Mouse (Mus musculus) cerebellum, postnatal 14 days (tissue): ENCODE measurements around the gene Dek.

Experiments
- DNase-seq, 2 experiments: peaks; one replicate each; pipeline ENCODE4 v3.0.0; 2021; ENCODE audit warnings: mixed read lengths in 2 of 2

Gene Dek

DNA sequence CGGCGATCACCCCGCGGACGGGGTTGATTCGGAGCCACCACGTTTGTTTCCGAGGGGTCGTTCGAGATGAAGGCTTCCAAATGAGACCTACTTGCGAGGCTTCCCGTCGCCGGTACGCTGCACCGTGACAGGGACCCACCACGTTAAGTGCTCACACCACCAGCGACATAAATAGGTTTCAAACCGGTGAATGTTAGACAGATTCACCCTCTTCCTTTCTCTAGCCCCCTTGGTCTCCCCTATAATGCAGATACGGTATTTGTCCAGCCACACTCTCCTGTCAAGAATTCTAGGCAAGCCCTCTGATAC lies 533 bp upstream of the Dek start:
- no peak for DNase-seq

DNA sequence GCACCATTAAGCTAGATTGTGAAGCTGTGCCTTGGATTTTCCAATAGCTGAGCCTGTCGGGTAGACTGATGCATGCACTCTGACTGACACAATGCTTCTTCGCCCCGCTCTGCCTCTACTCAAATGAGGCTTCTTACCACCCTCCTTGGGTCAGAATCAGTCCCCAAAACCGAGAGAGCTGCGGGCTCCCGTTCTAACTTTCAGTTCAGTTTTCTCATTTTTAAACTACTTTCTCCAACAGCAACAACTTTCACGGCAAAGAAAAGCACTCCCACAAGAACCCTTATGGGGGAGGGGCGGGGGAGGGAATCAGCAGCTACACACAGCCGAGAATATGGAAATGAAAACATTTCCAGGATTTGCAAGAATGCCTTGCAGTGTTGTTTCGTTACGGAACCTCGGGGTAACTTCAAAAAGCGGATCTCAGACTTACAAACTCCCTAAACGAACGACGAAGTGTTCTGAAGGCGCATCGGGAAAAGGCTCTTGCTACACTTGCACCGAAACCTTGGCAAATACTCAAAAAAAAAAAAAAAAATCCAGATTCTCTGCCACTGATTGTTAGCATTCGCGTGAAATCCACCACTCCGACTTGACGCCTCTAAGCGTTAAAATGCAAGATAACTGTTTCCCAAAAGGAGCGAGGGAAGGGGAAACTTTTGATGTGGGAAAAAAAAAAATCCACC lies 1.0 kb downstream of the Dek start:
- peak; percentile 43 to 55 for DNase-seq

DNA sequence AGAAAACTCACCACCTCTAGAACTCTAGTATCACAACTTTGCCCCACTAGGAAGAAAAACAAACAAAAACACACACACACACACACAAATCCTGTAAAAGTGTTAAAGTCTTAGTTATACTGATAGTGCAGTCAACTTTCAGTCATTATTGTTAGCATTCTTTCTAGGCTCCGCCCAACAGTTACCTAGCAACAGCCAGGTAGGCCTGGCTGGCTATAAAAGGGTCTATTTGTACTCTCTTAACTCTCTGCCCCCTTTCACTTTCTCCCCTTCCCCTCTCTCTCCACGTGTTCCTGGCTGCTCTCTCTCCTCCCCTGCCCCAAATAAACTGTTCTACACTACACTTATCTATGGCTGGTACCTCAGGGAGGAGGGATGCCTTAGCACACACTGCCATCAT lies 1.9 kb downstream of the Dek start:
- no peak for DNase-seq

DNA sequence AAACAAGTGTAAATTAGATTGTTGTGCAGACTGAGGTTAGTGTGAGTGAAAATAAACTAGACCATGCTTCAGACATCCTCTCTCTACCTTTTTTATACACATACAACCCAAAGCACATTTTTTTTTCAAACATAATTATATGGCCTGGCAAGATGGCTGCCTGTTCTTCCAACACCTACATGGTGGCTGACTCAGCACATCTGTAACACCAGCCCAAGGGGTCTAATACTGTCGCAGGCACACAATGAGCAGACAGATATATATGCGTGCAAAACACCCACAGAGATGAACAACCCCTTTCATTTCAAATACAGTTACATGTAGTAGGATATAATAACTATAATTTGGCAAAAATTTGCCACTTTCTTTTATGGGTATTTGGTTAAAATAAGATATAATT lies 5.4 kb downstream of the Dek start:
- no peak for DNase-seq

DNA sequence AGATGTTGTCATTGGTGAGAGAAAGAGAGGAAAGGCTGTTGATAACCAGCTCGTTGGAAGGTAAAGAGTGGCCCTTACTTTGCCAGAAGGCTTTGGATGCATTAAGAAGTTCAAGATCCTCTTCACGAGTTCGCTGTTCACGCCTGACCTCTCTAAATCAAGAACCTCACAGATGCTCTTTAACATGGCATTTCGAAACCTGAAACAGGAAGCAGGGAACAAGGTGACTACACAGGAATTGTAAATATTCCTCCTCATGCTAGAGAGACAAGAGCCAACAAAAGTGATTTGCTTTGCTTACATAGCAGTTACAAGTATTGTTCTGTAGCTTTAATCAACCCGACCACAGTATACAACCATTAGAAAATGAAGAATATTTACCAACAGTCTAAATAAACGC lies 6.7 kb downstream of the Dek start:
- DNase-seq, result no peak

DNA sequence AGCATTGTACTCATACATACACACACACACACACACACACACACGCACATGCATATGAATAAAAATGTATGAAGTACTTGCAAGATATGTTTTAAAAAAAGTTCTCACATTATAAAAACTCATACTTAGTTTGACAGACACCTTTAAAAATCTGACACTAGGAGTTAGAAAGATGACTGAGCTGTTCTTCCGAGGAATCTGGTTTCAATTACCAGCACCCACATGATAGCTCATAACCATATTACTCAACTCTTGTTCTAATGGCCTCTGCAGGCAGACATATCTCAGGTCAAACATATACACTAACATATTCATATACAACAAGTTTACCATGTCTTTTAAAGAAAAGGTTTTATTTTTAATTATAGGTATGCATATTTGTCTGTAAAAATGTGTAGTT lies 9.4 kb downstream of the Dek start:
- no peak for DNase-seq

DNA sequence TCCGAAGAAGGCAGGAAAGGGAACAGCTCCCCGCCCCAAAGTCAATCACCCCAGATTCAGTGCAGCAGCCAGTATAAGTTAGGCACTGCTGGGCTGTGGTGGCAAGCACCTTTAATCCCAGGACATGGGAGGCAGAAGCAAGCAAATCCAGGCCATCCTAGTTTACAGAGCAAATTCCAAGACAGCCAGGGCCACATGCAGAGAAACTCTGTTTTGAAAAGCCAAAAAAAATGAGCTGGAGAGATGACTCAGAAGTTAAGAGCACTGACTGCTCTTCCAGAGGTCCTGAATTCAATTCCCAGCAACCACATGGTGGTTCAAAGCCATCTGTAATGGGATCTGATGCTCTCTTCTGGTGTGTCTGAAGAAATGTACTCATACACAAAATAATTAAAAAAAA lies 12.2 kb downstream of the Dek start:
- no peak for DNase-seq

DNA sequence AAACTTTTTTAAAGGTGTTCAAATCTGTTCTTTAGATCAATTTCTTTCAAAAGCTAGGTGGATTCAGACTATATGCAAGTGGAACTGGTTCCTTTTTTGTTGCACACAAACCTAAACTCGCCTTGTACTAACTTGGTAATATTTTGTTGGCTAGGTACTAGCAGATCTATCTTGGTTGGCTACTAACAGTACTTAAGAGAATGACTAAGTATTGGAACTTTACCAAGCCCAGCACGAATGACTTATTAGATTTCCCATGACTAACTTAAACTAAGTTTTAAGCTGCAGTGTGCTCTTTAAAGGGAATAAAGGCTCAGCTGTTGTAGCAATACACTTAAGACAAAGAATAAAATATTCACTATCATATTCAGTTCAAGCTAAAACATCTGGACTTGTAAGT lies 16.7 kb downstream of the Dek start:
- DNase-seq, result no peak

DNA sequence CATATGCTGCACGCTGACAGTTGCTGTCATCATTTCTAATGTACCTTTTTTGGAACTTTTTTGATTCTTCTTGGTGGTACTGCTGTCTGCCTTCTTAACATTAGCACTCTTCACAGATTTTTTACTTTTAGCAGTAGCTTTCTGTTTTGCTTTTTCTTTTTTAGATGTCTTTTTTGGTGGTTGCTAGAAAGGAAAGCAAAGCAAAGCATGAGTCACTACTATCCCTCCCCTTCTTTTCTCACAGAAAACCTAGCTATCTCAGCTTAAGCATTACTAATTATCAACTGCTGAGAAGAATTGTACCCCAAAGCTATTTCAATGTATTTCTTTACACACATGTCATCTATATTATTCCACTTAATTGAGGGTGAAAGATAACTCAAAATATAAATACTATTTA lies 17.6 kb downstream of the Dek start:
- no peak for DNase-seq

DNA sequence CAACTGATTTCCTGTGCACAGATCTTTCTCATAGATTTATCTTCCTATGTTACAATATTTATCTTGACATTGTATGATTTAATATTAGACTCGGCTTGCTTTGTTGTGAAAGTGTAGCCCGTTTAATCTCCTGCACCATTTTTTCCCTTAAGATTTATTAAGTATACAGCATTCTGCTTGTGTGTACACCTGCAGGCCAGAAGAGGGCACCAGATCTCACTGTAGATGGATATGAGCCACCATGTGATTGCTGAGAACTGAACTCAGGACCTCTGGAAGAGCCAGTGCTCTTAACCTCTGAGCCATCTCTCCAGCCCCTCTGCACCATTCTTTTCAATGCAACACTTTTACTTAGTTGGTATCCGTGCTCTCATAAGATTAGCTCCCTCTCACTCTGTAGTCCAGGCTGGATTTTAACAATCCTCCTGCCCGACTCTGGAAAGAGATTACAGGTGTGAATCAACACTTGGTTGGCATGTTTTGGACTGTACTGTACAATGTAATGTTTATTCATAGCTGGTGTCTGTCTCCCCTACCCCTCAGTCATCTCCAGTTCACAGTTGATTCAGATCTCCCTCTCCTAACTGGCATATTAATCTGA lies 25.0 kb downstream of the Dek start:
- DNase-seq, result no peak

DNA sequence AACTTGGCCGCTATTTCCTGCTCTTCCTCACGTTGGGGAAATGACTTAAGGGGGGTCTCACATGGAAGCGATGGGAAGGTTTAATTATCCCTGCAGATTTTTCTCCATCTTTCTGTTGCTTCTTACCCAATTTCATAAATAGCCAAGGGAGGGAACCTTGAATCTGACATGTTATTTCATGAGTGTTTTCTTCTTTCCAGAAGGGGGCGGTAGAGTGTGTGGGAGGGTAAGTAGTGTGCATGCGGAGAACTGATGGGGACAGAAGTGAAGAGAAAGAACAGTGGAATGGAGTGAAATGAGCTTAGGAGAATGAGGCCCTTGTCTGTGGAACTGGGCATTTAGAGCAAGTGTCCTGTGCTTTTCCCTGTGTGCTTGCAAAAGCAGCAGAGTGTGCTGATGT lies 27.2 kb downstream of the Dek start:
- no peak for DNase-seq

DNA sequence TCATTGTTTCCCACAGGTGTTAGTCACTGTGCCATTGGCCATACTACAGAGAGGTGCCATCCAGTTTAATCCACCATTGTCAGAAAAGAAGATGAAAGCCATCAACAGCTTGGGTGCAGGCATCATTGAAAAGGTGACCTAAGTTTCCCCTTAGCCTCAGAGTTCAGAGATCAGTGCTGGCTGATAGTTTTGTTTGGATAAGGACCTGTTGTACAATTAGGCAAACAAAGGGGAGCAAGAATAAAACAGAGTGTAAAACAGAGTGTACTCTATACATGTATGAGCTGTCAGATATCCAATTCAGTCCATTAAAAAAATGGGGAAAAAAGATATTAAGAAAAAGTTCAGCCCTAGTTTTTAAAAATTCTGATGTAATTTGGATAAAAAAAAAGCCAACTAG lies 28.6 kb downstream of the Dek start:
- DNase-seq, result no peak

DNA sequence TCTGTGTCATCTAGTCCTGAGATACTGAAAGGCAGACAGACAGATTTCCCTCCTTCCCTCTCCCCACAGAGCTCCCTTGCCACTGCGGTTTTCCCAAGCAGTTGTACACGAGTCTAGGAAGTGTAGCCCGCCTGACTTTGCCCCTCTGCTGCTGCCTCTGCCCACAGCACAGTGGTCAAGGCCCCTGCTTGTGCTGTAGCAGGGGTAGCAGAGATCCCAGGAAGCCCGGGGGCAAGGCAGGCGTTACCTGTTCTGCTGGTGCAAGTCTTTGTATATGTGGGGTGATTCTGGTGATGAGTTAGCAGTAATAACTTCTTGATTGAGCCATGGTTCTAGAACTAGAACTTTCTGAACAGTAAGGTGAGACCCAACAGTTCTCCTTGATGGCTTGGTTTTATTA lies 29.8 kb downstream of the Dek start:
- DNase-seq, result no peak

DNA sequence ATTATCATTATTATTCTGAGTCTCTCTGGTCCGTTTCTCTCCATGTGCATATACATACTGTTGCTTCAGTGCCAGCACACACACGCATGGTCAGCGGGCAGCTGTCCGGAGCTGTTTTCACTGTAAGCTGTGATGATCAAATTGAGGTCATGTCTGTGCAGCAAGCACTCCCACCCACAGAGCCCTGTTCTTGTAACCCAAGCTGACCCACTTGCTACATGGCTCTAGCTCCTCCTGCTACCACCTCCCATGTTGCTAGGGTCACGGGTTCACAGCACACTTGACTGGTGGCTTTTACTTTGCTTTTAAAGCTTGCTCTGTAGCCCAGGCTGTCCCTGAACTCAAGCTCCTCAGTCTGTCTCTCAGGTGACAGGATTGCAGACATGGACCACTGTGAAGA lies 33.5 kb downstream of the Dek start:
- DNase-seq, result no peak

DNA sequence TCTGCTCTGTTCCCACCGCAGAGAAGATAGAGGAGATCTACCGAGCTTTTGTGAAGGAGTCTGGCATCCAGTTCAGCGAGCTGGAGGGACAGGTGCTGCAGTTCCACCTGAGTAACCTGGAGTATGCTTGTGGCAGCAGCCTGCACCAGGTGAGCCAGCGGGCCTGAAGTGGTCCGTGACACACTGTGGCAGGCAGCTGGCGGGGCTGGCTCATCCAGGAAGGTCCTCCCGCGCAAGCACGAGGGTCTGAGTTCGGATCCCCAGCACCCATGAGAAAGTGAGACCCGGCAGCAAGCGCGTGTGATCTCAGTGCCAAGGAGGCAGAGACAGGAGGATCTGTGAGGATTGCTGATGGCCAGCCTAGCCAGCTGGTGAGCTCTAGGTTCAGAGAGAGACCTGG lies 34.1 kb downstream of the Dek start:
- no peak for DNase-seq

DNA sequence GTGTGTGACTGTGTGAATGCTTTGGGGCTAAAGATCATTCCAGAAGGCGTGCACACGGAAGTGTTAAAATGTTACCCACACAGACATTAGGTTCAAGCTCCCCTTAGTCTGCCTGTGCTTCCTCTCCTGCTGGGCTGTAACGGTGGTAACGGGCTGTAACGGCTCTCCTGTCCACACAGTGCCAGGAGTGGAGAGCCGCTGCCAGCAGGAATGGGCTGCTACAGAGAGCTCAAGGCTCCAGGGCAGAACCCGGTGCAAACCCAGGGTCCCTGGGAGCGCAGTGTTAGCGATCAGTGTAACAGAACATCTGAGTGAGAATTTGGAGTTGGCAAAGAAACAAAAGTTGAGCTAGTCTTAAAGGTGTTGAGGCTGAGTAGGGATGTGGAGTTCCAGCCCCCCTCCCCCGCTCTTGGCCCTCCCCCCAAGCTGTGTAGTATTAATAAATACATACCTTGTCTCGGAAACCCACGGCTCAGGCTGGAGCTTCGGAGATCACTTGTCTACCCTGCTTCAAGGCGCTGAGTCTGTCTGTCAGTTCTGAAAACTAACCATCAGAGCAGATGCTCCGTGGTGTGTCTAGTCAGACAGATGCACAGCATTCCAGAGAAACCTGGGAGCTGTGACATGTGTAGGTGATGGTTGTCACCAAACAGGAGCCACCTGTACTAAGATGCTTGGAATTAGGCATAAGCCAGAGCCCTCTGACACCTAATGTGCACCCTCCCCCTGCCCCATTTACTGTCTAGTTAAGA lies 35.5 kb downstream of the Dek start:
- no peak for DNase-seq

DNA sequence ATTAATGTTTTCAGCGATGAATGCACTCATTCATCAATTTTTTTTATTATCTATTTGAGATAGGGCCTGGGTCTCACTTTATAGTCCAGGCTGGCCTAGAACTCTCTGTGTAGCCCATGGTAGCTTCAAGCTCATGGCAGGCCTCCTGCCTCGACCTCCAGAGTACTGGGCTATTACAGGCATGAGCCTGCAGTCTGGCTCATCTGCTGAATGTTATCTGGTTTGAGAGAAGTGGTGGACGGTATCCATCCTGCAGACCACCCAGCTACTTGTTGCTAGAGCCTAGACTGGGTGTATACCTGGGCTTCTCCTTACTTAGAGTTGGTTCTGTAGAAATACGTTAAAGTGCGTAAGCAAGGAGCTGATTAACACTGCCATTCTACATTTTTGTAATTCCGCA lies 39.0 kb downstream of the Dek start:
- no peak for DNase-seq

DNA sequence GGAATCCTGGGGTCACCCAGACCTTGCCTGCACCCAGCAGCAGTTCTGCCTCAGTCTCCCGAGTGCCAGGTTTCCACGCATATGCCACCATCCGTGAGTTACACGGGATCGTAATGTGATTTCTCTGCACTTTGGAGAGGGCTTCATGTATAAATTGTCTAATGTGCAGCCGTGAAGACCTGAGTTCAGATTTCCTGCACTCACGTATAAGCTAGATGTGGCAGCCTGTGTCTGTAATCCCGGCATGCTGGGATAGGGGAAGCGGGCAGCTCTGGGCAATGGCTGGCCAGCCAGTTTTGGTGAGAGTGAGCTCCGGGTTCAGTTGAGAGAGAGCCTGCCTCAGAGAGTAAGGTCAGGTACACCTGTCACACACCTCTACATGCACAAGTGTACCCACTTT lies 39.5 kb downstream of the Dek start:
- DNase-seq, result no peak

DNA sequence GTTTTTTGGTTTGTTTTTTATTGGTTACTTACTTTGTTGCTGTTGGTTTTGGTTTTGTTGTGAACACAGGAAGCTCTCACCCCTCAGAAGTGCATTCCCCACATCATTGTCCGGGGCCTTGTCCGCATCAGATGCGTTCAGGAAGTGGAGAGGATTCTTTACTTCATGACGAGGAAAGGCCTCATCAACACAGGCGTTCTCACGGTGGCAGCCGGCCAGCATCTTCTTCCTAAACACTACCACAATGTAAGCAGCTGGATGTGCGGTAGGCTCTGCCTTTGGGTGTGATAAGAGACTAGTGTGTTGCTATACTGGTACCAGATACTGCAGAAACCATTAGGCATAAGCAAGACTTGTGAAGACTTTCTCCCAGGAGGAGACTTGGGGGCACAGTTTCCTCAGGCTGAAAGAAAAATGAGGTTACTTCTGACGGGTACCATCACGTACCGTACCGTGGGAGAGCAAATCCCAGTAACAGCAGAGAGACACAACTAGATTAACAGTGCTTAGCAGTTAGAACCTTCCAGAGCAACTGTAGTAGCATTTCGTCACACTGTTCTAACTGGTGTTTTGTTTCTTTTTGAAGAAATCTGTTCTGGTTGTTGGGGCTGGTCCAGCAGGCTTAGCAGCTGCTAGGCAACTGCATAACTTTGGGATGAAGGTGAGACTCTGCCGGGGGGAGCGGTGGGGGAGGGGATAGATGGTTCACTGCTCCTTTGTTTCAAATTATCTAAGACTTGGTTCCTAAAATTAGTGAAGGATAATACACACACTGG lies 41.8 kb downstream of the Dek start:
- no peak for DNase-seq

DNA sequence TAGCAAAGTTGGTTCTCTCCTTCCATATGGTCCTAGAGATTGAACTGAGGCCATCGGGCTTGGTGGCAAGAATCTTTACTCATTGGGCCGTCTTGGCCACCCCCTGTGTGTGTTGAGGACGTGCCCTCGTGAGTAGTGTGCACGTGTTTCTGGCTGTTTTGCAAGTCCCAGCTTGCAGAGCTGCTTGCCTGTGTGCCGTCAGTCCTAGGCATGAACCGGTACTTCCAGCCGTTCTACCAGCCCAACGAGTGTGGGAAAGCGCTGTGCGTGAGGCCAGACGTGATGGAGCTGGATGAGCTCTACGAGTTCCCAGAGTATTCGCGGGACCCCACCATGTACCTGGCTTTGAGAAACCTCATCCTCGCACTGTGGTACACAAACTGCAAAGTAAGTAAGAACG lies 43.2 kb downstream of the Dek start:
- no peak for DNase-seq

DNA sequence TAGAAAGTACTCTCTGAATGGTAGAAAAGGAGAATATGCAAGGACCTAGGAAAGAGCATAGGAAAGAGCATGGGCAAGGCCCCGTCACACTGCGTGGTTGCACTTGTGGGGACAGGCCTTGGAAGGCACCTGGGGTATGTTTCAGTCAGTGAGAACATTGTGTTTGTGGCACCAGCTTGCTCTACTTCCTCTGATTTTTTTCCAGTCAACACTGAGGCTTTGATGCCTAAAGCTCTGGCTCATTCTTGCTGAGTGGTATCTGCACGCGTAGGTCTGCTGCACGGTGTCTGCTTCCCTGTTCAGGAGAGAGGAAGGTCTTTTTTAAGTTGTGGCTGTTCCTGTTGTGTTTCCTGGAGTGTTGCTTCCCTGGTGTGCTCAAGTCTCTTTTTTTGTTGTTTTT lies 49.2 kb downstream of the Dek start:
- DNase-seq, result no peak

DNA sequence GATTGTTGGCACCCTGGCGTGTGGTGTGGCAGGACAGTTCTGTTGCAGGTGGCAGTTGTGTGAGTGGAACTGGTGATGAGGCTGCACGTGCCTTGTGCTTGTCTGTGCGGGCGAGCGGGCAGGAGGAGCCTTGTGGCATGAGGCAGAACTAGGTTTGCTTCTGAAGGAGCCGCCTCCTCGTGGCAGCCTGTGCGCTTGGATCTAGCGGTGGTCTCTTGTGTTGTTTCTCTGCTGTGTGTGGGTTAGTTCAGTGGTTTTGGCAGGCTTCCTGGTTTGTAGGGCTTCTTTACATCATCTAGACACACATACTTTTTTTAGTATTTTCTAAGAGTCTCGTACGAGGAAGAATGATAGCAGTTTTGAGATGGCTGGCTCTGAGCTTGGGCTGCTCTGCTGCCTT lies 49.9 kb downstream of the Dek start:
- DNase-seq, result no peak

DNA sequence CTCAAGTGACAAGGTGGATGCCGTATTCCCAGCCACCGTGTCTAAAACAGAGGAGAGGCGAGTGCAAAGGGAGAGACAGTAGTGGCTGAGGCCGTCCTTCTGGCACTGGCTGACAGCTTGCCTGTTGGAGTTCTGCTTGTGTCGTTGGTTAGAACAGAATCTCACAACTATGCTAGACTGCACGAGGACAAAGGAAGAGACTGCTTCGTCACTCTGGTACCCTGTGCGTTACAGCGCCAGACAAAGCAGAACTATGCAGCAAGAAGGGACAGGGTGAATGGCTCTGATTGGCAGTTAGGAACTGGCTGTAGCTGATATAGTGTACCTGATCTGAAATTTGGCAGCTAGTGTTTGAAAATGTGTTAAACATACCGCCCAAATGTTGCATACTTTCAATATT lies 52.0 kb downstream of the Dek start:
- DNase-seq, result no peak

DNA sequence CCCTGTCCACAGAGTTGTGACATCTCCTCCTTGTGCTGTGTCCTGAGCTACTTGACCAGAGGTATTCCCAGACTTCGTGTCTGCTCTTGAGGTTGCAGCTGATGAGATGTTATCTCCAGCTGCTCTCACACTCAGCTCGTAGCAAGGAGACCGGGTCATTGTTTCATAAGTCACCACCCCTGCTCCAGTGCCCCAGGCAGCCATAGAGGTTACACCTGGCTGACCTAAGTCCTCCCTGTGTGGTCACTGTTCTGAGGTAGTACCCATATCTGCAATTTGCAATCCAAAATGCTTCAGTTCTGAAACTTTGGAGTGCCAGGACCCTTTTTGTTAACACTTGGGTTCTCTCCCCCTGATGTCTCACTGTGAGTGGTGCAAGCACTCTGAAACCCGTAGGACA lies 56.0 kb downstream of the Dek start:
- no peak for DNase-seq
